Mouse (Mus musculus) erythroblast, embryonic 14.5 days (primary cell): ENCODE measurements at regions not wholly inside any gene's neighbourhood (a gene's known extent, or its start where the extent isn't known, plus 50 kb on each side); places are given as distances from the start of the nearest gene placed in this dataset.

Experiments
- GATA1 ChIP-seq: IDR thresholded peaks from 2 replicates; pipeline ENCODE4 v1.6.1; 2012; ENCODE audit warnings: low read length, inconsistent platforms, mixed read lengths
- TAL1 ChIP-seq: IDR thresholded peaks from 3 replicates; pipeline ENCODE4 v1.6.1; 2012; ENCODE audit warnings: low read length, inconsistent platforms, mixed read lengths

- TF ChIP-seq TAL1 (no peak), GATA1 (no peak)
Observed at GRCm38 (mm10) chr5:33517625-33518024, 83.8 kb upstream of the Nkx1-1 start.
